Mouse (Mus musculus) monocyte, adult 5-6 weeks (primary cell): ENCODE measurements at regions not wholly inside any gene's neighbourhood (a gene's known extent, or its start where the extent isn't known, plus 50 kb on each side); places are given as distances from the start of the nearest gene placed in this dataset.
A peak's percentile ranks its signal among the peaks of the same experiment; 100 is the strongest.

Experiments
- ATAC-seq: fragments of 153-309, 156-312 bp; replicated peaks from 2 replicates; pipeline ENCODE4 v1.8.0; 2017; ENCODE audit warnings: mild to moderate bottlenecking; ENCODE audit not compliant: low TSS enrichment, insufficient number of reproducible peaks, severe bottlenecking, poor library complexity, low FRiP score

DNA sequence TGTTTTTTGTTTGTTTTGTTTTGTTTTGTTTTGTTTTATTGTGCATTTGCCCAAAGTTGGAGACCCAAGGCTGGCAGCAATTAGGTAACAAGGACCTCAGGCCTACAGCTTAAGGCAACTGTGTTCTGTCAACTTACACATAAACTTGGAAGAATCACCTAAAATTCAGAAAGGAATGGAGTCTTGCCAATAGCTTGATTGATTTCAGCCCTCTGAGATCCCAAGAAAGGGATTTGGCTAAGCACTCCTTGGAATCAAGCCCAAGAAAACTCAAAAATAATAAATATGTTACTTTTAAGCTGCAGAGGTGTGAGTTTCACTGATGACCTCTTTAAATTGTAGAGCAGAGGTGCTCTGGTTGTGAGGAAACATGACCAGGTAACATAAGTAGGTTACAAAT is 102.7 kb upstream of the Epha5 start:
- ATAC-seq: no peak

DNA sequence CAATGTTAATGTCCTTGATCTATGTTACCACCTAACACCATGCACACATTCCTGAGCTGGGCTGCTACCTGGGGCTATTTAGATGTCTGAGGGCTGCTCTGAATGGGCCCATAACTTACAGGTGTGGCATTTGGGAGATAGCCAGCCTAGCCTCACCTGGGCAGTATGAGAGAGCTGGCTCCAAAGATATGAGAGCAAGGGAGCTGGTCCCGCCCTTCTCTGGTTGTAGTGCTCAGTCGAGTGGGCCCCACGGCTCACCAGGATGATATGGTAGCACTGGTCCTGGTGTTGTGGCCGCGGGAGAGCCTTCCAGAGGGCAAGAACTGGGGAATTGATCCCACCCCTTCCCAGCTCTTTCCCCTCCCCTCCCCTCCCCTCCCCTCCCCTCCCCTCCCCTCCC is 93.0 kb upstream of the Epha5 start:
- 0 out of 2 replicates have a peak, but pooled peaks have one; percentile 35 for ATAC-seq

- ATAC-seq: no peak
Measured at GRCm38 (mm10) chr5:84480978-84481377, 63.8 kb upstream of the Epha5 start.
